Mouse (Mus musculus) stomach, embryonic 14.5 days (tissue): ENCODE data around the gene Rbp1. TPM values are rescaled to one million over a fixed set of nuclear protein-coding genes. Genes with fewer than 3 reads are reported as not detected.

Experiments
- ATAC-seq: fragments of 200-750 bp; cut with Nextera tagmentation; 2 replicates; pipeline ENCODE4 v1.8.0; 2017; ENCODE audit warnings: low read depth, moderate TSS enrichment; ENCODE audit not compliant: insufficient number of reproducible peaks, insufficient read depth, low FRiP score
- H3K27ac ChIP-seq: fragments of 300-500 bp; sonication (generic); 2 replicates; pipeline ENCODE4 v1.5.1; 2014; ENCODE audit warnings: mild to moderate bottlenecking, low read length, moderate library complexity, mixed read lengths
- H3K27me3 ChIP-seq: fragments of 300-500 bp; sonication (generic); 2 replicates; pipeline ENCODE4 v1.6.1; 2014; ENCODE audit warnings: low read length, control low read depth, mixed read lengths; ENCODE audit not compliant: control insufficient read depth, insufficient read depth
- H3K36me3 ChIP-seq: fragments of 300-500 bp; sonication (generic); 2 replicates; pipeline ENCODE4 v1.6.1; 2014; ENCODE audit warnings: mild to moderate bottlenecking, control low read depth, low read length, moderate library complexity, mixed read lengths; ENCODE audit not compliant: control insufficient read depth, insufficient read depth
- H3K4me1 ChIP-seq: fragments of 300-500 bp; sonication (generic); 2 replicates; pipeline ENCODE4 v1.6.1; 2014; ENCODE audit warnings: low read length, control low read depth, mixed read lengths; ENCODE audit not compliant: control insufficient read depth, insufficient read depth
- H3K4me2 ChIP-seq: fragments of 300-500 bp; sonication (generic); replicated peaks from 2 replicates; pipeline ENCODE4 v1.6.1; 2014; ENCODE audit warnings: low read depth, low read length, control low read depth
- H3K4me3 ChIP-seq: fragments of 300-500 bp; sonication (generic); 2 replicates; pipeline ENCODE4 v1.5.1; 2014; ENCODE audit warnings: low read depth, low read length, control low read depth
- H3K9ac ChIP-seq: fragments of 300-500 bp; sonication (generic); replicated peaks from 2 replicates; pipeline ENCODE4 v1.6.1; 2014; ENCODE audit warnings: low read depth, mild to moderate bottlenecking, control low read depth, low read length, moderate library complexity, mixed read lengths
- H3K9me3 ChIP-seq: fragments of 300-500 bp; sonication (generic); 2 replicates; pipeline ENCODE4 v1.6.1; 2016; ENCODE audit warnings: low read depth, low read length, control low read depth; ENCODE audit not compliant: control insufficient read depth
- WGBS: fragments of 180-500 bp; shearing (Covaris S2); extraction: QIAGEN DNeasy Blood & Tissue Kit; methylation state at CpG from one replicate; pipeline ENCODE4 v1.1.7; 2014; 5-methylcytosine and 5-hydroxymethylcytosine counted together
- polyA plus RNA-seq: library from polyadenylated mRNA; unstranded; fragments of >200 nt; fragmentation: Nextera tagmentation; extraction: Ambion mirVana; gene quantifications from 2 replicates; pipeline ENCODE4 v1.2.1, GENCODE M21; 2014

The Rbp1 gene
- polyA plus RNA-seq, 1 experiment from 2014 or later: 101 TPM

DNA sequence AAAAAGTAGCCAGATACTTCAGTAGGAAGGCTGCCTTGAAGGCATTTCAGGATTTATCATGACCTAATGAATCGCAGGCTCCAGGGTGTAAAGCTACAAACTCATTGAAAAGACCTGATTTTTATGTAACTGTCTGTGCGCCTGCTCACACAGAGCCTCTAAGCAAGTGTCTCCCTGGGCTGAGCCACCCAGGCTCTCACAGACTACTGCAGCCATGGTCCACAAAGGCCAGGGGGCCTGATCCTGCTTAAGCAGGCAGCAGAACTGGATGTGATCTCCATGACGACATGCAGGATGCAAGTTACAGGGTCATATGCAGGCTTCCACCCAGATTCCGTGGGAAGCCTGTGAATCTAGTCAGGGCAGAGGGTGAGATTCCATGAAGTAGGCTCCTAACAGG lies 29.3 kb upstream of the Rbp1 start:
- 86% methylated on average over 4 of the region's 4 CpGs for WGBS
- Histone ChIP-seq H3K4me1 (no peaks in the 10 kb centered on the region), H3K9ac (no peak overlapping the region), H3K36me3 (no peaks in the 10 kb centered on the region), H3K4me2 (no peak overlapping the region), H3K9me3 (no peaks in the 10 kb centered on the region), H3K4me3 (no peak overlapping the region), H3K27me3 (no peaks in the 10 kb centered on the region), H3K27ac (no peak overlapping the region)
- ATAC-seq: no peak

DNA sequence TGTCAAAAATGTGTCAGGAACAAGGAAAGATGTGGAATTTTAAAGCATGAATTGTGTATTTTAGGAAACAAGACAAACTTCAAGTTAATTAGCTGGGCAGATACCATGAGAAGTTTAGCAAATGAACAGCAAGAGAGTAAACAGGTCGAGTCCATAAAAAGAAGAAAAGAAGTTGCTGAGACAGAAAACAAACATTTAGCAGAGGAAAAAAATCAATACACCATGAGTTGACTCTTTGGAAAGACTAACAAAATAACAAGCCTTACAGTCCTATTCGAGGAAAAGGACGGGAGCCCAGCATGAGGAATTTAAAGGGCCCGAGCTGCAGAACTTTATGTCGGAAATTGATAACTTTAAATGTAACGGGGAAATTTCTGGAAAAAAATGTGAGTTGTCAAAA lies 25.6 kb upstream of the Rbp1 start:
- 67% methylated on average over 6 of the region's 6 CpGs for WGBS

DNA sequence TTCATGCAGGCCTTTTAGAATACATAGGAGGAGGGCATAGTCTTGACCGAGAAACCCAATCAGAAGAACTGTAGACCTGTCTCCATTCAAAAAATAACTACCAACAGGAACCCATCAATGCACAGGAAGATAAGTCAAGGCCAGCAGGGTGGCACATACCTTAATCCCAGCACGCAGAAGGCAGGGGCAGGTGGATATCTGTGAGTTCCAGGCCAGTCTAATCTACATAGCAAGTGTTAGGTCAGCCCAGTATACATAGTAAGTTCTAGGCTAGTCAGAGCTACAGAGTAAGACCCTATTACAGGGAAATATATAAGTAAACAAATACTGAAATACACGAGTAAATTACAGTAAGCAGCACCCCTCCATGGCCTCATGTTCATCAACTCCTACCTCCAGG lies 24.9 kb upstream of the Rbp1 start:
- no peak for ATAC-seq
- no peak overlapping the region for H3K4me2 ChIP-seq
- no peak overlapping the region for H3K27ac ChIP-seq
- no peak overlapping the region for H3K9ac ChIP-seq
- no peaks in the 10 kb centered on the region for H3K9me3 ChIP-seq
- no peak overlapping the region for H3K4me3 ChIP-seq
- no peaks in the 10 kb centered on the region for H3K4me1 ChIP-seq
- no peaks in the 10 kb centered on the region for H3K36me3 ChIP-seq
- H3K27me3 ChIP-seq: no peaks in the 10 kb centered on the region
- WGBS: 62% methylated on average over 3 of the region's 3 CpGs

More for the DNA sequence above, 25.6 kb upstream of the Rbp1 start:
- Histone ChIP-seq H3K27ac (no peak overlapping the region), H3K4me2 (no peak overlapping the region), H3K9ac (no peak overlapping the region), H3K9me3 (no peaks in the 10 kb centered on the region), H3K4me3 (no peak overlapping the region), H3K4me1 (no peaks in the 10 kb centered on the region), H3K36me3 (no peaks in the 10 kb centered on the region), H3K27me3 (no peaks in the 10 kb centered on the region)
- no peak for ATAC-seq

DNA sequence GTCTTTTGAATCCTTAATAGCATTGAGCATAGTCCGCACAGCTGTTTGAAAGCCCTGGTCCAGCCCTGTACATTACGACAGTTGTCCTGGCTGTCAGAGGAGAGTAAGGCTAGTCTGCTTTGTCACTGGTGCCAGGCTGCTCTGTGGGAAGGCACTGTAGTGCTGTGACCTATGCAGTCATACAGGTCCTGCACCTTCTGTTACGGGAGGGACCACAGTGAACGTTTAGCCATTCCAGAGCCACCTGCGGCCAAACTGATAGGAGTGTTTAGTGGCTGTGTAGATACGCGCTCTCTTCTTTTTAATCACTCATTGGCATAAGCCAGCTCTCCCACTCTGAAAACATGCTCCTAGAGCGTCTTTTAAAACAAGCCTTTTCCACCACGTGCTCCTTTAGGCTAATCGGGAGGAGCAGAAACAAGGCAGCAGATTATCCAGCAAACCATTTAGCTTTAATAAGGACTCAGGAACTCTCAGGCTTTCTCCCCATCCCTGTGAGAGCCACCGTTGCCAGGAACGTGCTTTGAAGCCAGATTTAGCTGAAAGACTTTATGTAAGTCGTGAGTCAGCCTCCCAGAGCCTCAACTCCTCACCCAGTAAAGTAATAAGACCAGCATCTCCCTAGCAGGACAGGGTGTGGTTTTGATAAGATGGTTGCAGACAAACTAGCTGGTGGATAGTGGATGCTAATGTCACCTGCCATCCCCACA lies 22.4 kb upstream of the Rbp1 start:
- Histone ChIP-seq H3K9ac (no peak overlapping the region), H3K4me3 (no peak overlapping the region)

DNA sequence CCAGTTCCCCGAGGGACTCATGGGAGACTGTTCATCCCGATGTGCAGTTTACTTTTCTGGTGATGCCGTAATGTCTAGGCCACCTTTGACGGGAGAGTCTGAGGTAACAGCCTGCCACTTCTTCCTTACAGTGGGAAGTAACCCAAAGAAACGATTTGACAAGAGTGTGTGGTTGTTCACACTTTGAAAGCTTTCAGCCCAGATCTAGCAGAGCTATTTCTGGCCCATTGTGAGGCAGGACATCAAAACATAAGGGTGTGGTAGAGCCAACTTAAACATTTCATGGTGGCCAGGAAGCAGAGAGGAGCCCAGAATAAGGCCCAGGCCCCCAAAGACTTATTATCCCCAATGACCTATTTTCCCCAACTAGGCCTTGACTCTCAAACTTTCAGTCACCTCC lies 21.1 kb upstream of the Rbp1 start:
- no peaks in the 10 kb centered on the region for H3K36me3 ChIP-seq
- no peak overlapping the region for H3K9ac ChIP-seq
- ATAC-seq: no peak
- no peaks in the 10 kb centered on the region for H3K9me3 ChIP-seq
- H3K4me3 ChIP-seq: no peak overlapping the region
- H3K27ac ChIP-seq: no peak overlapping the region
- H3K27me3 ChIP-seq: no peaks in the 10 kb centered on the region
- WGBS: 81% methylated on average over 5 of the region's 5 CpGs
- no peak overlapping the region for H3K4me2 ChIP-seq
- no peaks in the 10 kb centered on the region for H3K4me1 ChIP-seq

More for the DNA sequence above, 22.4 kb upstream of the Rbp1 start:
- Histone ChIP-seq H3K27ac (no peak overlapping the region), H3K4me2 (no peak overlapping the region), H3K36me3 (no peaks in the 10 kb centered on the region), H3K4me1 (no peaks in the 10 kb centered on the region), H3K27me3 (no peaks in the 10 kb centered on the region), H3K9me3 (no peaks in the 10 kb centered on the region)
- no peak for ATAC-seq
- 67% methylated on average over 13 of the region's 13 CpGs for WGBS

DNA sequence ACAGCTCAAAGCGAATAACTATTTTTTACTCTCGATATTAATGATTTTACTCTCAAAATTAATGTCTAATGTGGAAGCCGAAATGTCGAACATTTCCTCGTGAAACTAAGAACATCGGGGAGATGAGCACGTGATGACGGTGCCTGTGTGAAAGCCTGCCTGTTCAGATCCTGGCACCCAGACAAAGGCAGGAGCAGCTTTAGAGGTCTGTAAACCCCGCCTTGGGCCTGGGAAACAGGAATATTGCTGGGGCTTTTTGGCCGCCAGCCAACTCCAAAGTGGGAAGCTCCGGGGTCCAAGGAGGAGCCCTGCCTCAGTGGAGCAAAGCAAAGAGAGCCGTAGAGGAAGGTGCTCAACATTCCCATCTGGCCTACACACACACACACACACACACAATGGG lies 15.0 kb upstream of the Rbp1 start:
- whole genome bisulfite sequencing: 64% methylated on average over 12 of the region's 12 CpGs
- Histone ChIP-seq H3K4me1 (no peaks in the 10 kb centered on the region), H3K27me3 (no peaks in the 10 kb centered on the region), H3K4me2 (no peak overlapping the region), H3K27ac (no peak overlapping the region), H3K4me3 (no peak overlapping the region), H3K9me3 (no peaks in the 10 kb centered on the region), H3K9ac (no peak overlapping the region), H3K36me3 (no peaks in the 10 kb centered on the region)
- ATAC-seq: no peak

- H3K36me3 ChIP-seq: no peaks in the 10 kb centered on the region
- H3K9ac ChIP-seq: no peak overlapping the region
- H3K27me3 ChIP-seq: no peaks in the 10 kb centered on the region
- 36% methylated on average over 3 of the region's 3 CpGs for WGBS
- no peak overlapping the region for H3K4me2 ChIP-seq
- ATAC-seq: peak; percentile 18; the same call in 1 of the 2 replicates
- no peaks in the 10 kb centered on the region for H3K9me3 ChIP-seq
- H3K4me1 ChIP-seq: no peaks in the 10 kb centered on the region
- H3K4me3 ChIP-seq: no peak overlapping the region
- no peak overlapping the region for H3K27ac ChIP-seq
These were observed 13.6 kb upstream of the Rbp1 start for GRCm38 (mm10) chr9:98409137-98409536.

DNA sequence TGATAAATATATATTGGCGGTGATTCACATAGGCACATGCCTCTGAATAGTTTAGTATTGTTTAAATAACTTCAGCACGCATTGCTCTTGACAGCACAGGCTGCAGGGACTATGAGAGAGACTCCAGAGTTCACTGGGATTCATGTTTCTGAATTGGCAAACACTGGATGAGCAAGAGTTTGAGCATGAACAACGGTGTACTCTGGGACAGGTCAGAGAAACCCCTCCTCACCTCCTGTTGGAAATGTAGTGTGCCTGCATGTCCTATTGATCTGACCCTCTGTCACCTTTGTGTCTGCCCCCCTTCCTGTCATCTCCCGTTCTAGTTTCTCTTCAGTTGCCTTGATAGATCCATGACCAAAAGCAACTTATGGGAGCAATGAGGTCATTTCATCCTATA lies 7.3 kb upstream of the Rbp1 start:
- H3K36me3 ChIP-seq: no peaks in the 10 kb centered on the region
- H3K4me2 ChIP-seq: no peak overlapping the region
- WGBS: 80% methylated on average over 4 of the region's 4 CpGs
- H3K4me3 ChIP-seq: no peak overlapping the region
- no peaks in the 10 kb centered on the region for H3K27me3 ChIP-seq
- H3K27ac ChIP-seq: no peak overlapping the region
- ATAC-seq: no peak
- H3K9ac ChIP-seq: no peak overlapping the region
- H3K9me3 ChIP-seq: no peaks in the 10 kb centered on the region
- H3K4me1 ChIP-seq: no peaks in the 10 kb centered on the region

GRCm38 (mm10) chr9:98417919-98418318 lies 4.8 kb upstream of the Rbp1 start:
- Histone ChIP-seq H3K9me3 (no peaks in the 10 kb centered on the region), H3K4me1 (no peaks in the 10 kb centered on the region), H3K4me2 (no peak overlapping the region), H3K4me3 (no peak overlapping the region), H3K36me3 (no peaks in the 10 kb centered on the region), H3K9ac (no peak overlapping the region), H3K27ac (no peak overlapping the region), H3K27me3 (no peaks in the 10 kb centered on the region)
- WGBS: 47% methylated on average over 7 of the region's 7 CpGs
- no peak for ATAC-seq
